Comparison of ENCODE assay signal across 20 mouse cellular contexts in the genomic region with DNA sequence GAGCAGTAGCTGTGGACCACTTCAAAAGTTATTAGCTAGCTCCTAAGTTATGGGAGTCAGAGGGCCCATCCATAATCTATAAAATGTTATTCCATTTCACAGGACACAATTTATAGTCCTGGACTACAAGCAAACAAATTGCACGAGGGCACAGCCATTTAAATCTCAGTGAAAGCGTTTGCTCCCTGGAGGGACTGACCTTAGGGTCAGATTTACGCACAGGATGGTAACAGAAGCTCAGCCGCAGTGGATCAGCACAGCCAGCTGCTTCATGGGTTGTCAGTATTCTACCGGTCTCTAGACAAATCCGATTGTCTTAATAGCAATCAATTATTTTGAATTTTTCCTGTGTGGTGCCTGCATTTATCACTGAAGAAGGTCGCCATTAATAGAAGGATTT.
DNase-seq lines count a peak whose midpoint lies in the region; ATAC-seq and TF ChIP-seq lines count a peak whose summit lies in the region.
"Had no signal": no experiment of that assay in that cellular context is flagged by ENCODE, and none has a peak within 500 bp of the region (broad histone marks: within the 10 kb centered on the region; RNA-seq: fewer than 3 reads in every experiment).

No protein-coding gene starts in this region.

- no peaks in the 10 kb centered on the region for H3K27me3 ChIP-seq in heart, adult 2 months (ENCODE audit: control insufficient read depth, insufficient read depth, low read length)
- no peaks in the 10 kb centered on the region for H3K27me3 ChIP-seq in neural tube, embryonic 13.5 days
- H3K27me3 ChIP-seq in neural tube, embryonic 15.5 days (replicated peaks), result no peaks in the 10 kb centered on the region
- H3K27me3 ChIP-seq in forebrain, embryonic 12.5 days, result no peaks in the 10 kb centered on the region
- H3K27me3 ChIP-seq: embryonic facial prominence, embryonic 15.5 days; hindbrain, embryonic 15.5 days had no signal

- H3K9me3 ChIP-seq in neural tube, embryonic 13.5 days, result no peaks in the 10 kb centered on the region
- no peaks in the 10 kb centered on the region for H3K9me3 ChIP-seq in neural tube, embryonic 15.5 days (replicated peaks)
- H3K9me3 ChIP-seq in forebrain, embryonic 12.5 days, result no peaks in the 10 kb centered on the region
- H3K9me3 ChIP-seq: embryonic facial prominence, embryonic 15.5 days; heart, embryonic 10.5 days; hindbrain, embryonic 15.5 days had no signal

- H3K36me3 ChIP-seq in heart, adult 2 months (ENCODE audit: control insufficient read depth, insufficient read depth, low read length), result no peaks in the 10 kb centered on the region
- no peaks in the 10 kb centered on the region for H3K36me3 ChIP-seq in neural tube, embryonic 13.5 days
- H3K36me3 ChIP-seq in neural tube, embryonic 15.5 days, result no peaks in the 10 kb centered on the region
- H3K36me3 ChIP-seq in forebrain, embryonic 12.5 days (replicated peaks), result no peaks in the 10 kb centered on the region
- H3K36me3 ChIP-seq: embryonic facial prominence, embryonic 15.5 days; heart, embryonic 10.5 days; hindbrain, embryonic 15.5 days had no signal

- no peak for TF ChIP-seq POLR2A in heart, adult 2 months (IDR thresholded peaks at IDR 0.05; ENCODE audit: insufficient read depth, low read depth, low read length)

- 0 out of 2 replicates have a peak, but pooled peaks have one; percentile 40 for ATAC-seq in neural tube, embryonic 13.5 days (ENCODE audit: low read depth)
- ATAC-seq in neural tube, embryonic 15.5 days (ENCODE audit: low FRiP score), result no peak
- no peak; the same call in 1 of the 2 replicates for ATAC-seq in forebrain, embryonic 12.5 days (ENCODE audit: low FRiP score)
- ATAC-seq: activated CD4-positive, CD25-positive, alpha-beta regulatory T cell, adult 4 months; forebrain, embryonic 16.5 days; inflammation-experienced regulatory T-cells, adult 6 months; intestine, postnatal 0 days; Patski had no signal

- no peak overlapping the region for H3K4me3 ChIP-seq in heart, adult 2 months
- no peak overlapping the region for H3K4me3 ChIP-seq in neural tube, embryonic 13.5 days
- H3K4me3 ChIP-seq in neural tube, embryonic 15.5 days (replicated peaks), result no peak overlapping the region
- no peak overlapping the region for H3K4me3 ChIP-seq in forebrain, embryonic 12.5 days (replicated peaks)
- H3K4me3 ChIP-seq: embryonic facial prominence, embryonic 15.5 days; erythroblast, embryonic 14.5 days; heart, embryonic 10.5 days; hindbrain, embryonic 15.5 days had no signal

- intact Hi-C loops in heart, adult 2 months (cut with DNase I), result no loop called here

- no peak overlapping the region for H3K9ac ChIP-seq in heart, adult 2 months (ENCODE audit: low read depth, low read length)
- H3K9ac ChIP-seq in neural tube, embryonic 13.5 days, result no peak overlapping the region
- no peak overlapping the region for H3K9ac ChIP-seq in neural tube, embryonic 15.5 days (replicated peaks)
- no peak overlapping the region for H3K9ac ChIP-seq in forebrain, embryonic 12.5 days
- H3K9ac ChIP-seq: embryonic facial prominence, embryonic 15.5 days; hindbrain, embryonic 15.5 days had no signal

- no peak overlapping the region for H3K4me2 ChIP-seq in neural tube, embryonic 13.5 days
- no peak overlapping the region for H3K4me2 ChIP-seq in neural tube, embryonic 15.5 days
- H3K4me2 ChIP-seq in forebrain, embryonic 12.5 days, result no peak overlapping the region
- H3K4me2 ChIP-seq: embryonic facial prominence, embryonic 15.5 days; hindbrain, embryonic 15.5 days had no signal

- TF ChIP-seq EP300 in heart, adult 2 months (IDR thresholded peaks at IDR 0.05; ENCODE audit: insufficient read depth, low read depth, low read length), result no peak

- no peaks in the 10 kb centered on the region for H3K79me2 ChIP-seq in heart, adult 2 months (replicated peaks; ENCODE audit: control insufficient read depth, insufficient read depth, low read length)

- no peak for TF ChIP-seq CTCF in heart, adult 2 months (IDR thresholded peaks at IDR 0.05)

- no peaks in the 10 kb centered on the region for H3K4me1 ChIP-seq in heart, adult 2 months (ENCODE audit: control insufficient read depth, insufficient read depth, low read length)
- H3K4me1 ChIP-seq in neural tube, embryonic 13.5 days (replicated peaks), result peaks cover 7% of the 10 kb centered on the region; the same call in 1 of the 2 replicates
- no peaks in the 10 kb centered on the region for H3K4me1 ChIP-seq in neural tube, embryonic 15.5 days
- H3K4me1 ChIP-seq in forebrain, embryonic 12.5 days, result no peaks in the 10 kb centered on the region
- H3K4me1 ChIP-seq: embryonic facial prominence, embryonic 15.5 days; heart, embryonic 10.5 days; hindbrain, embryonic 15.5 days had no signal

- no peak overlapping the region for H3K27ac ChIP-seq in heart, adult 2 months
- H3K27ac ChIP-seq in neural tube, embryonic 13.5 days (replicated peaks), result no peak overlapping the region
- H3K27ac ChIP-seq in neural tube, embryonic 15.5 days (replicated peaks), result no peak overlapping the region
- no peak overlapping the region for H3K27ac ChIP-seq in forebrain, embryonic 12.5 days
- H3K27ac ChIP-seq: embryonic facial prominence, embryonic 15.5 days; heart, embryonic 10.5 days; hindbrain, embryonic 15.5 days had no signal

- DNase-seq in heart, adult 11 months, result peak; percentile 30
- DNase-seq in heart, adult 2 months, result no peak
- DNase-seq in embryo, embryonic 11 days, result peak; percentile 54
- DNase-seq: adrenal gland, postnatal 14 days; cerebellum, postnatal 10 days; gastrocnemius, postnatal 25 days; heart, postnatal 10 days; heart, postnatal 4 days had no signal

- WGBS in heart, adult 2 months, result 60% methylated on average over 7 of the region's 7 CpGs
- WGBS in neural tube, embryonic 13.5 days, result 21% methylated on average over 7 of the region's 7 CpGs
- WGBS in neural tube, embryonic 15.5 days, result 22% methylated on average over 7 of the region's 7 CpGs
- WGBS in forebrain, embryonic 12.5 days, result 49% methylated on average over 7 of the region's 7 CpGs

Comparison
In these comparisons a context has a peak if more than half of its experiments do, and no peak if none do; other contexts are left out.
1. DNase-seq: peak in heart, adult 11 months (single experiment) and embryo, embryonic 11 days (single experiment); none in heart, adult 2 months (0 of 2).